Mouse (Mus musculus) thymus, postnatal 0 days (tissue): ENCODE measurements around the gene Tenm3. TPM values are rescaled to one million over a fixed set of nuclear protein-coding genes. Genes with fewer than 3 reads are reported as not detected.

ENCODE experiments used
- DNase-seq: peaks from one replicate; pipeline ENCODE4 v3.0.0-alpha.2; 2015; ENCODE audit warnings: low spot score
- polyA plus RNA-seq: library from polyadenylated mRNA; unstranded; fragments of >200 nt; fragmentation: Nextera tagmentation; extraction: Ambion mirVana; gene quantifications from 2 replicates; pipeline ENCODE4 v1.2.1, GENCODE M21; 2015

Gene Tenm3
- polyA plus RNA-seq, 1 experiment from 2014 or later, result 1.7 TPM

DNA sequence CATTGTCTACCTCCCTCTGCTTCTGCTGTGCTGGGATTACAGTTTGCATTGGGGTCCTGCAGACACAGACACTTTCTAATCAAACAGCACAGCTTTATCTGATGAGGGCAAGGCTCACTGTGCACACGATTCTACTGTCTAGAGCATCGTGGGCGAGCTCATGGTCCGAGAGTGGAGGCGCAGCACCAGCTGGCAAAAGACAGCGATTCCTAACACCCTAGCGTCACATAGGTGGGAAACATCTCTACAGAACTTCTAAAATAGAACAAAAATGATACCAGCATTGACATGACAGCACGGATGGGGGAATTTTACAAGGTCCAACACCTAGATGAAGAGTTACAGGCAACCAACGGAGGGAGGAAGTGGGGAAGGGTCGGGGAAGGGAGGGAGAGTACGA, 561.9 kb downstream of the Tenm3 start:
- DNase-seq, result no peak

DNA sequence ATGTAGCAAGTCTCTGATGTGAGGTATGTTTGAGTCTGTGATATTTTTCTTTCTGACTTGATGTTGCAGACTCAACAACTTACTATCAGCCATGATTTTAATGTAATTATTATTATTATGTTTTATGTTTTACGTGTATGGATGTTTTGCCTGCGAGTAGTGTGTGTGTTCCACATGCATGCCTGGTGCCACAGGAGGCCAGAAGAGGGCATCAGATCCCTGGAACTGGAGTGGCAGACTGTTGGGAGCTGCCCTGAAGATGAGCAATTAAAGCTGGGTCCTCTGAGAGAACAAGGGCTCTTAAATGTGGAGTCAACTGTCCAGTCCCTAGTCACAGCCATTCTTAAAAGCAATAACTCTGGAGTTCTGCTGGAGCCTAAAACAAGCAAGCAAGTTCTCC, 564.4 kb downstream of the Tenm3 start:
- DNase-seq, result no peak

DNA sequence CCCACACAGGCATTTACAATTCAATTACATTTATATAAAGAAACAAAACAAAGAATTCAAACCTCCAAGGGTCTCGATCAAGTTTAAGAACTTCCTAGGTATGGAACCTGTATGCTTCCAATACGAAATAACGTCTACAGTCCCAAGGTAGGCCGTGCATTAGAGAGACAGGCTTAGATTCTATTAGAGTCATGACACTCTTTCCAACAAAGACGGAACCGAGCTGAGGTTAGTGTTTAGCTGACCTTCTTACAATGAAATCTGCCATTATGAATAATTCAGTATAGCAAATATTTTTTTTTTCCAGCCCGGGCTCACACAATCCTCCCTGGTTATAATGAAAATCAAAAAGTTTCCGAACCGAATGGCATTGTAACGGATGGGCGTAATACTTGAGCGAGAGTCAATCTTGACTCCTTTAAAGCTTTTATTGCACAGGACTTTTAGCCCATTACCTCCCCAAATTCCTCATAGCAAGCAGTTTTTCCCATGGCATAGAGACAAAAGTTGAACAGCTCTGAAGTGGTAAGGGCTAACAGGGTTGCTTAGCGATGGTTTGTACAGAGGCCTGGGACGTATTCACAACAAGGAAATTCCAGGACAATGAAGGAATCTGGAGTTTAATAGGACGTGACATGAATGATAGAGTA, 565.6 kb downstream of the Tenm3 start:
- DNase-seq, result no peak

DNA sequence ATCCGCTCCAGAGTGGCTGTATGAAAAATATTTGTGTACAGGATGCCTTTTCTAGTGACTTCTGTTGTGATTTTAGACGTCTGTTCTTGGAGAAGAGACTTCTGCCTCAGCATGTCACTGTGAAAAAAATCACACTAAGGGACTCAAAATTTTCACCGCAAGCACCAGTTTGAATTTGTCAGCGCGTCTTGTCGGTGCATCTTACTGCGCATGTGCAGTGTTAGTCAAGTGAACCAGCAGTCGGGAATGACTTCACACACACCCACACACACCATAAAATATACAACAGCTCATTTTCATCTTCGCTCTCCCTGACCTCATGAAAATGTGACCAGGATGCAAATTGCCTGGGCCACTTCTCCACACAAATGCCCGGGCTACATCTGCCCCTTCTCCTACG, 568.7 kb downstream of the Tenm3 start:
- DNase-seq, result no peak

DNA sequence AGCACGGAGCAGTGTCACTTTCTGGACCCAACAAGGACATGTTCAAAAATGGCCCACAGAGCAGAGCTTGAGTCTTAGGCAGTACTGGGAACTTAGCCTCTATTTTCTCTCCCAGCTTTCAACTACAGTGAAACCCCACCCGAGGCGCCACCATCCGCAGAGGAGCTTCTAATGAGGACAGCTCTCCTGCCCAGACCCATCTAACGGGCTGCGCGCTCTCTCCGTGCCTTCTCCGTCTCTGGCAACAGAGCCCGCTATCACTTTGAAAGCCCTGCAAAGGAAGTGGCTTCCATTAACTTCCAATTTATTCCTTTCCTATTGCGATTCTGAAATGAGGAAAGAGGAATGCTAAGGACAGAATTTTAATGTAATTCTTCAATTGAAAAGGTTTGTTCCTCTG, 569.2 kb downstream of the Tenm3 start:
- no peak for DNase-seq

DNA sequence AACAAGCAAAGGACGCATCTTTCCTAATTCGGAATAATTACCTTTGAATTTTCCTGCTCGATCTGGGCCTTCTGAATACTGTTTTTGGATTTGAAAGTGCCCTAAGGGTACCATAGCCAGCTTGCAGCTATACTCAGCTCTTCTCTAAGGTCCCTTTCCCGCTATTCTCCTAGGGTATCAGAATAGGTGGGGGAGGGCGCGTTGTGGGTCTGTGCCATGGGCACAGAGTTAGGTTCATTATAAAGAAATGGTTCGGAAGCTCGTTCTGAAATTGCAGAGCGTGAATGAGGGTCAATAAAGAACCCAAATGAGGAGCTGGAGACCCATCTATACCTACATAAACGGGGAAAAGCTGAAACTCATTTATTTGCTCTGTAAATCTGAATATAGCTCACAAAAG, 575.1 kb downstream of the Tenm3 start:
- no peak for DNase-seq

DNA sequence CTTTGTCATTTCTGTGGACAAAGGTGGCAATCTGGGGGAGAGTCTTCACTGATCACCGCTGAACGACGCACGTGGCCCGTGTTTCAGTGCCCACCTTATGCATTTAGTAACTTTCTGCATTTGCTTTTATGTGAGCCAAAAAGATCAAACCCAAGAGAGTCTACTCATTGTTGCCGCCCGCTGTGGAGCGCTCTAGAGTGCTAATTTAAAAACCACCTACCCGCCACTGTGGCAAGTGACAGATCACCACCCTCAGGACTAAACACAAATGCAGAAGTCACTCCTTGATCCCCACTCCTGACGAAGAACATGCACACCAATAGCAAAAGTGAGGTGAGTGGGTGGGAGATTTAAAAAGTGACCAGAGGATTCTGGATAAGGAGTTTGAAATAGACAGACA, 583.5 kb downstream of the Tenm3 start:
- DNase-seq, result no peak

DNA sequence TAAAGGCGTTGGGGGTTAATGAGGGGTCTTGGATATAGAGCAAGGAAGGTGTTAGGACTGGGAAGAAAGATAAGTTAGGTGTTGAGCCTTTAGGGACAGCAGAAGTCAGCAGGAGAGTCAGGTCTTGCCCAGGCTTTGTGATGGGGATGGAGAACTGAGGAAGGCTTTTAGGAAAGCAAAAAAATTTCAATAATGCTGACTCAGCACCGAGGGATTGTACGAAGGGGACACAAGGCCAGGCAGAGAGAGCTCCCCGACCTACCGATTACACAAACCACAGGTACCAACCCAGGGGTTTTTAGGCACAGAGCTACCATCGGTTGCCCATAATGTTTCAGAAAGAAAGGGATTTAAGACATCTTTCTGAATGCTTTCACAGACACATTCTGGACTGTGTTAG, 583.9 kb downstream of the Tenm3 start:
- DNase-seq, result no peak

DNA sequence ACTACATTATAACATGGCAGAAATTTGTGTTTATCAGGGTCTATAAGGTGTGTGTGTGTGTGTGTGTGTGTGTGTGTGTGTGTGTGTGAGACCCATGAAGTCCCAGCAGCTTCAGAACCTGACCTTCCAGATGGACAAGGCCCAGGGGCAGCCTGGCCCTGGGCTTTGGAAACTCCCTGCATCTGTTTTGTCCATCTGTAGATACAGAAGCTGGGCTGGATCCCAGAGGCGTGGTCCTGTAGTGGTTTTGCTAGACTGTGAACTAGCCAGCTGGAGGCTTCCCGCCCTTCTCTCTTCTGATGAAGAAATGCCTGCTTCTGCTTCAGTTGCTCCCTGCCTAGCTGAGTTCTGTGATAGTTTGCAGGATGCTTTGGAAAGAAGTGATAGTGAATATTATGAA, 599.9 kb downstream of the Tenm3 start:
- DNase-seq, result no peak

DNA sequence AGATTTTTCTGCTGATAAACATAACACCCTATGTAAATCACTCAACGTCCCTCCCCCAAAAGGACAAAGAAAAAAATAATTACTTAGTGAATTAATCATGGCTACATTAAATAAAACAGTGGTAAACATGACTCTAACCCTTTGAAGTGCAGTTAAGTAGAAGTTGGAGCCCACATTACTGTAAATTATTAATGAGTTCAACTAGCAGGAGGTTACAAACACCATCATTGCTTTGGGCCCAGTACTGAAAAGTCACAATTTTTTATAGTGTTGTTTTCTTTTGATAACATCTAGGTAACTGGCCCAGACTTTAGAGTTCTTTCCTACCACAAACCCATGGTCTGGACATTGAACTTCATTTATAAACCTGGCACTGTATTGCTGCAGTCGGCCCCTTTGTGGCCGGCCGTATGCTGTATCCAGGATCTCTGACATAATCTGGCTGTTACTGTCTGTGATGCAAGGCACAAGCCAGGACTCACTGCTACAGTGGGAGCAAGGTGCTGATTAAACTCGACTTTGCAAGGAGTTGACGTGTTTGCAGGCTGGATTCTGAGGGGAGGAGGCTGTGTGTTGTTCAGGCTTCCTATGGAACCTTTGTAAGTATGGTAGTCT, 602.7 kb downstream of the Tenm3 start:
- DNase-seq, result no peak

DNA sequence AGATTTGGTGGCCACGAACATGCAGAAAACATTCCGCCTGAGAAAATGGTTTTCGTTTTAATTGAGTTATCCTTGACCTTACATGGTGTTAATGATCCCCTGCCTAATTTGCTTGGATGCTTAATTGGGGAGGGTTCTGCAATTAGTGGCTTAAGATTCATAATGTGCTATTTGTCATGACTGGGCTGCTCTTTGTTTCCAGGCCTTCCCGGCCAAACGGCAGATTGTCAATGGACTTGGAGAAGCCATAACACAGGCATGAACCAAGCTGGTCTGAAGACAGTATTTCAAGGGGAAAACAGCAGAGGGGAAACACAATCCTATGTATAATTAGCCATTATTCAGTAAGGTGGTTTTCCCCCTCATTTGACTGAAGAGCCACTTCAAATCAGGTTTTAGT, 606.8 kb downstream of the Tenm3 start:
- no peak for DNase-seq

DNA sequence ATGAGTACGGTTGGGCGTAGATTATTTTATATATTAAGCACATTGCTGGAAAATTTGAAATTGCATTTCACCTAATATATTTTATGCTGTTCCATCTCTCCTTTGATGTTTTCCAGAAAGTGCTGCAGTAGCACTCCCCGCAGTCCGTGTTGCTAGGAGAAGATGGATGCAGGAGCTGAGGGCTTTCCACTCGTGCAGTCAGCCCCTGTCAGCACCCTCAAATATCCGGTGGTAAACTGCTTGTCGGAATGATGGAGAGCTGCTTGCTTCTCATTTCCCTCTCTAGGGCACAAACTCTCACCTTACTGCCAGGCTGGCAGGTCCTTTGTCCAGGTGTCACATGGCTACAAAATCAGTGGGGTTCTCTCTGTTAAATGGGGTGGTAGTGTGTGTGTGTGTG, 610.8 kb downstream of the Tenm3 start:
- DNase-seq, result no peak

DNA sequence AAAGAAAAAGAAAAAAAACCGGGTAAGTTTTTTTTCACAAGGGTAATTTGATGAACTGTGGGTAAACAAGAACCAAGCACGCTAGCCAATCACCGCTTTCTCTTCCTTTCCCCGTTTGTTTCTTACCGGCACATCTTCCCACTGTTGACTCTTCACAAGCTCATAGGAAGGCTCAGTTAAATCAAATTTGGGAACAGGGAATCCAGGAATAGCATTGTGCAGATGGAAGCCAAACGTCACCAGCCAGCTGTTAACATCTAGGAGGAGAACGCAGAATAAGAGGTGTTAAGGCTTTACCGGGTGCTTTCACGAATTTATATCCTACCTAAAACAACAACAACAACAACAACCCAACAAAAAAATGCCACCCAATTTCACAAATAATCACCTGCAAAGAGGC, 611.9 kb downstream of the Tenm3 start:
- DNase-seq, result no peak

DNA sequence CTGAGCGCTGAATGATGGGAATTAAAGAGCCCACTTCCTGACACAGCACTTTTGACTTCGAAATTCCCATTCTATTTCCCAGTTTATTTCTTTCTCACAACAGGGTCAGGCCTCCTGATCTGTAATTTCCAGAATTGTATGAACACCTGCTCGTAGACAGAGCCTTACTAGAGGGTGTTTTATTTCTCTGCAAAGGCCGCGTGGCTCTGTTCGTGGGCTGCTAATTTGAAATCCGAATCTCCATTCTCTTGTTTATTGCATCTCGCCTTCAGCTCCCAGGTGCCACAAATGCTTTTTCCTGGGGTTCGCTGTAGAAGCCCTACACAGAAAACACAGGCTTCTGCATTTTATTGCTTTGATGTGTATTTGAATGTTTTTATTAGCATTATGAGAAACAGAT, 612.4 kb downstream of the Tenm3 start:
- DNase-seq, result no peak

DNA sequence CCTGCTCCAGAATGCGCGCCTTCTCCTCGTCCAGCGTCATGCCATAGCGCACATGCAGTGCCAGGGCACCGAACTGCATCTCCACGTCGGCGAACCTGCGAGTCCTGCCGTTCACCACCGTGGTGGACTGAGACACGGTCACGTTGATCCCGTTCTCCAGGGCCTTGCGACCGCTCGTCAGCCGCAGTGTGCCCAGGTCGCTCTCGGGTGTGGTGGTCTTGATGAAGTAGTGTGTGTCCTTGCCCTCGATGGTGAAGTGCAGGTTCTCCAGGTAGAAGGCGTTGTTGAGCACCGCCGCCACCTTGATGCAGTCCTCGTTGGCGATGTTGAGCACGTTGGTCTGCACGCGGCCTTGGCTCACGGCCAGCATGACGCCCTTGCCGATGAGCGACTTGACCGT, 615.1 kb downstream of the Tenm3 start:
- DNase-seq, result no peak

DNA sequence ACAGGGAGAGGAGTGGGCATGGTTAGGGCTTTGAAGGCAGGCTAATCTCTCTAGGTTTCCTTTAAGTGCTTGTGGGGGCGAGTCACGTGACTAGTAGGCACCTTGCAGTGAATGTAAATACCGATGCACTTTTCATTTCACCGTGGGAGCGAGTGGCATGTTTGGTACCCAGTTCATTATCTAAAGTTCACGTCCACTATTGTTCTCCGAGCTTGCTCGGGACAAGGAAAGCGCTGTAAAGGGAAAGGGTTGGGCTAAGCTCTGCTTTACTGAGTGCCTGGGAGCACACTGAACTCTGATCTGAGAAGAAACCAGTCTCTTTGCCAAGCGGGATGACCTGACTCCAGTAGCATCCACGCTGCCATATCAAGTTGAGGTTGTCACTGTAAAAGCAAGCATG, 619.0 kb downstream of the Tenm3 start:
- DNase-seq, result no peak

DNA sequence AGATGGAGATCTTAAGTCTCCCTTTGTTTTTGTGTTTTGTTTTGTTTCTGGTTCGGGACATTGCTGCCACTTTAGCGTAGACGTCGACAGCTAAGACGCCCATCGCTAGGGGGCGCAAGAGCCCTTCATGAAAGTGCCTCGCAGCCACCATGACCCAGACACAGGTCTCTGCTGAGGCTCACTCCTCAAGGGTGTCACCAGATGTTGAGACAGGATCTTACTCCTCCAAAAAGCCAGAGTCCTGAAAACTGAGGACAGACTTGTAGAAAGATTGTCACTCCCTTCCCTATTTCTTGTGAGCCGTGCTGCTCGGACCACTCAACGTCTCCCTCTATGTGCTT, 621.4 kb downstream of the Tenm3 start:
- peak; percentile 48 for DNase-seq

DNA sequence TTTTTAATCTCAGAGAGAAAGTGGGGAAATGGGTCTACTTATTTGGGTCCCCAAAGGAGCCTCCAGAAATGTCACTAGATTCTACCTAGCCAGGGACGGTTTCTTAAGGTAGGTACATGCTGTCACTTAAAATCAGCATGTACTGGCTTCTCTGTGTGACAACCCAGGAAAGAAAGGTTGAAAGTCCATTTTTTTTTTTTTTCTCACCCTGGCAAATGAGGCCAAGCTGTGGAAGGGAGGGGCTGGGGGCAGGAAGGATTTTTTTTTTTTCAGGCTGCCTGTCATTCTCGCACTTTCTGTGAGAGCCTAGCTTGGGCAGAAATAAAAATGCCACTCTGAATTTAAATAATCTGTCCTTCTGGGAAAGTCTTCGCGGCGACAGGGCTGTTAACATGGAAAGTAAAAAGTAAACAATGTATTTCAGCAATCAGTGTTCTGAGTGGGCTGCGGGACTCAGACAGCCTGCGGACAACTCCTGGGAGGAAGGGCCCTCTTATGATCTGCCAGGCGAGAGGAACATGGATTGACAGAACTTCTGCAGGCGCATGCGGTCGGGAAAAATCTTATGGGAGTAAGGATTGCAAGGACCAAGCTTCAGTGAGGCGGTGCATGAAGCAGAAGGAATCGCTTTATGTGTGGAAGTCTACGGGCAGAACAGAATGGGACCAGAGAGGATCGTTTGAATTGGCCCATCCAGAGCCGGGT, 621.9 kb downstream of the Tenm3 start:
- DNase-seq, result no peak

DNA sequence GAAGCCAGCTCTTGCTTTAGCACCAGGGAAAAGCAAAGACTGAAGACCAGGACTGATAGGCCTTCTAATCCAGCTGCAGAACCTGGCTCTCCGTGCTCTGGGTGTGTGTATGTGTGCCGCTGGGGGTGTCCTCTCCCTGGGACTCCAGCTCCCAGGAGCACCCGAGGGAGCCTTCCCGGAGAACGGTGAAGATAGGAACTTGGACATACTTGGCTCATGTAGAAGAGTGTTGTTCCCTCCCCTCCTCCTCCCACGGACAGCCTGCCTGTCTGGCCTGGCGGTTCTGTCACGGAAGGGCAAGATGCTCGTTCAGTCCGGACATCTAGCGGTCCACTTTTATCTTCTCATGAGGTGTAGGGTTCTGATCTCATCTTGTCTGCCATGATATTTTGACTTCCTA, 622.4 kb downstream of the Tenm3 start:
- no peak for DNase-seq

DNA sequence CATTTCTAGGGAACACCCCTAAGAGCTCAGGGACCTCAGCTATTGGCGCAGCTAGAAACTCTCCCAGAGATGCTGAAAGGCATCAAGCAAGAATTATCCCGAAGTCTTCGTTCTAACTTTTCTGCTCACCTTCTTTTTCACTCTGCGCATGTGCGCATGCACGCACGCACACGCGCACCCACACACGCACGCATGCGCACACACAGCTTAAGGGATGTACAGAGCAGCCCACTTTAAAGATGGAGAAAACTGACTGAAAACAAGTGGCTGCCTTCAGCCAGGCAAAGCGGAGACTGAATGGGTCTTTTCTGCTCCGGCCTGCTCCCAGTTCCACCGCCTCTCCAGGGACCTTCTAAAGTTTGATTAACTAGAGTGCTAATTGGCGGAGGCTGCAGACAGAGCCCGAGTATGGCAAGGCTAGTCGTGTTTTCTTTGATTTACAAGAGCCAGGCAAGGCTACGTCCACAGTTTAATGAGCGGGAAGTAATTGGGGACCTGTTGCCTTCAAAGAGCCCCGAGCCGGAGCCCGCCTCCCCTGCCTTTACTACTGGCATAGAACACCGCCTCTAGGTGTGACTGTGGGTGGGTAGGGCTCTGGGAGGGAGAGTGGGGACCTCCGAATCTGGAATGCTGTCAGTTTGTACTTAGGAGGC, 623.1 kb downstream of the Tenm3 start:
- no peak for DNase-seq

DNA sequence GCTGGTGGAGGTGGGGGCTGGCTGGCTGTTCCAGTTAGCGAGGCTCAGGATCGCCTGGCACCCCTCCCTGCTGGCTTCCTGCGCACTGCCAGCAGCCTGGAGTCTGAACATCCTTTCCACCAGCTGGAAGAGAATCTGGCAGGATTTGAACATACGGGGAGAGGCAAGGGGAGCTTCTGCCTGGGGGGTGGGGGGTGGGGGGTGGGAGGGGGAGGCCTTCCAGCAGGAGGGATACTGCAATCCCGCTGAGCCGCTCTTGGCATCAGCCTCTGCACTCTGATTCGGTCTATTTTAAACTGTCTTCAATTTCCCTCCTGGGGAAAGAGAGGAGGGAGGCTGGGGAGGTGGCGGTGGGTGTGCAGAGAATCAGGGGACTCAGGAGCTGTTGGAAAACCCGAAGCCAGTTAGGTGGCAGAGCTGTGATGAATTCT, 628.7 kb downstream of the Tenm3 start:
- DNase-seq, result no peak

DNA sequence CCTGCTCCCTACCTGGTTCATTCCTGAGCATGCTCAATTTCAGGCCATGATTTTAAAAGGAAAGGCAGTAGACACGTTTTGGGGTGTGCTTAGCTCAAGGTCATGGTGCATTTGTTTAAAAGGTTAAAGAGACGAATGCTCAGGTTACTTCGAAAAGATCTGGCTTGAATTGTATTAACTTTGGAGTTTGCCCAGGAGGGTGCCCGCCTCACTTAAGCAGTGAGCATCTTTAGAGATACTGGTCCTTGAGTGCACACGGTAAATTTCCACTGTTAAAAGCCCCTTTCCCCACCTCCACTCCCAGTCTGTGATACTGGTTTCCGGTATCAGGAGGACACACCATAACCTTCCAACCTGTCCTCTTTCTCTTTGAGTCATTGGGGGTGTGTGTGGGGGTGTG, 629.4 kb downstream of the Tenm3 start:
- no peak for DNase-seq

DNA sequence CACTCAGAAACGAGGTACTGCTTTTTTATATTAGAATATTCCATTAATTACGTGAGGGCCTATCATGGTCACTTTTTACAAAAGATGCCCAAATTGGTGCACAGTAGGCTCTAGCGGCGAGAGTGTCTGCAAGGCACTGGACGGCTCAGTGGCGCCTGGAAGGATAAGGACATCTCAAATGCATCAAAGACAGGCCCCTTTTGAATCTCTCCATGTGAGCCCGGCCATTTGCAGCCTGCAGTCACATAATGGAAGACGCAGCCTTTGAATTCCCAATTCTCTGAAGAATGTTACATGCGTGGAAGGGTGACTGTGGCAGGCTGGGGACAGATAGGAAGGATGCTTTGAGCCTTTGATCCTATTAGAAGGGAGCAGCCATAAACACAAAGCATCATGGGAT, 631.8 kb downstream of the Tenm3 start:
- DNase-seq, result no peak
